Mouse (Mus musculus) megakaryocyte, embryonic 14.5 days (primary cell): ENCODE data around the gene Tenm4.

Source experiments
- FLI1 ChIP-seq: IDR thresholded peaks from 2 replicates; pipeline ENCODE4 v1.6.1; 2012; ENCODE audit warnings: low read length, inconsistent platforms, mixed read lengths
- GATA1 ChIP-seq: IDR thresholded peaks from 3 replicates; pipeline ENCODE4 v1.6.1; 2012; ENCODE audit warnings: mixed read lengths, low read length, inconsistent platforms, borderline replicate concordance

DNA sequence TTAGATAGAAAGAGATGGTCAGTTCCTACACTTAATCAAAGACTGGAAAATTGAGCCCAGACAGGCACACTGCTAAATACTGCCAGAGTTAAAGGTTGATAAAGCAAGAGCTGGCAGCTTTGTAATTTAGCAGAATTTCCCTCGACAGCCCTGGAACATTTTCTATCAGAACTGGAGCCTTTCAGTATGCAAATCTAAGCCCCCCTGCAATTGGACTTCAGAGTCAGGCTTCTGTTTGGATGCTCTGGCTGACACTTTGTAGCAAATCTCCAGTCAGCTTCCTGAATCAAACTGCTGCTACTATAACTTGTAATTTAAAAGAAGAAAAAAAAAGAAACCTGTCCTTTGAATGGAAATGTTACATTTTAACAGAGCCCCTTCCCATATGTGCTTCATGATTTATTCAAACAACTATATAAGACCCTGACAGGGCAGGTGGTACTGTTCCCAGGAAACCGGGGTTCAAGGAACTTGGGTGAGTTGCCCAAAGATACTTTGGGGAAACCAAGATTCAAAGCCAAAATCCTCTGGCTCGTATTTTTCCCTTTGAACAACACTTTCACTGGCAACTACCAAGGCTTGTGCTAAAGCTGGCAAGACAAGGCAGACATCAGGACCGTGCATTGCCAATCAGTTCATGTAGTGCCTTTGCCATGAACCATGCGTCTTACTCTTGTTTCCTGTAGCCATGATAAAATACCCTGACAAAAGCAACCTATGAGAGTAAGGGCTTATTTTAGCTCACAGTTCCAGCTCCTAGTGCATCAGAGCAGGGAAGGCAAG, 615.4 kb downstream of the Tenm4 start:
- TF ChIP-seq GATA1 (no peak), FLI1 (no peak)
